Mouse (Mus musculus) neural tube, embryonic 15.5 days (tissue): Measurements from ENCODE around the gene Frmd4b. TPM values are rescaled to one million over a fixed set of nuclear protein-coding genes. Genes with fewer than 3 reads are reported as not detected.

ENCODE experiments used
- ATAC-seq: fragments of 200-750 bp; cut with Nextera tagmentation; 2 replicates; pipeline ENCODE4 v1.8.0; 2017; ENCODE audit warnings: mild to moderate bottlenecking, moderate TSS enrichment, moderate library complexity; ENCODE audit not compliant: low FRiP score
- H3K27ac ChIP-seq: fragments of 300-500 bp; sonication (generic); replicated peaks from 2 replicates; pipeline ENCODE4 v1.5.1; 2015; ENCODE audit warnings: mild to moderate bottlenecking, inconsistent platforms
- H3K27me3 ChIP-seq: fragments of 300-500 bp; sonication (generic); replicated peaks from 2 replicates; pipeline ENCODE4 v1.6.1; 2015; ENCODE audit warnings: inconsistent platforms
- H3K36me3 ChIP-seq: fragments of 300-500 bp; sonication (generic); 2 replicates; pipeline ENCODE4 v1.6.1; 2015; ENCODE audit warnings: inconsistent platforms
- H3K4me1 ChIP-seq: fragments of 300-500 bp; sonication (generic); 2 replicates; pipeline ENCODE4 v1.6.1; 2015; ENCODE audit warnings: inconsistent platforms
- H3K4me2 ChIP-seq: fragments of 300-500 bp; sonication (generic); 2 replicates; pipeline ENCODE4 v1.6.1; 2015; ENCODE audit warnings: inconsistent platforms, mild to moderate bottlenecking, moderate library complexity
- H3K4me3 ChIP-seq: fragments of 300-500 bp; sonication (generic); replicated peaks from 2 replicates; pipeline ENCODE4 v1.5.1; 2015; ENCODE audit warnings: mild to moderate bottlenecking, inconsistent platforms
- H3K9ac ChIP-seq: fragments of 300-500 bp; sonication (generic); replicated peaks from 2 replicates; pipeline ENCODE4 v1.6.1; 2015; ENCODE audit warnings: mild to moderate bottlenecking, inconsistent platforms
- H3K9me3 ChIP-seq: fragments of 300-500 bp; sonication (generic); replicated peaks from 2 replicates; pipeline ENCODE4 v1.6.1; 2016; ENCODE audit warnings: inconsistent platforms
- WGBS: fragments of 180-500 bp; shearing (Covaris S2); methylation state at CpG from one replicate; pipeline ENCODE4 v1.1.7; 2015; ENCODE audit warnings: mixed read lengths; 5-methylcytosine and 5-hydroxymethylcytosine counted together
- polyA plus RNA-seq: library from polyadenylated mRNA; unstranded; fragments of >200 nt; fragmentation: Nextera tagmentation; extraction: Ambion mirVana; gene quantifications from 2 replicates; pipeline ENCODE4 v1.2.1, GENCODE M21; 2015

The Frmd4b gene
- polyA plus RNA-seq, 1 experiment from 2014 or later: 19.8 TPM

- Histone ChIP-seq H3K27ac (no peak overlapping the region; the same call in 1 of the 2 replicates), H3K9me3 (no peaks in the 10 kb centered on the region), H3K9ac (no peak overlapping the region), H3K4me1 (no peaks in the 10 kb centered on the region), H3K4me2 (no peak overlapping the region), H3K4me3 (no peak overlapping the region), H3K36me3 (no peaks in the 10 kb centered on the region), H3K27me3 (no peaks in the 10 kb centered on the region)
- 75% methylated on average over 17 of the region's 17 CpGs for WGBS
- ATAC-seq: no peak
Measured at GRCm38 (mm10) chr6:97463898-97464524, 153.3 kb downstream of the Frmd4b start.

- Histone ChIP-seq H3K36me3 (no peaks in the 10 kb centered on the region), H3K27me3 (no peaks in the 10 kb centered on the region), H3K9ac (no peak overlapping the region), H3K4me3 (no peak overlapping the region), H3K4me2 (no peak overlapping the region), H3K27ac (no peak overlapping the region), H3K9me3 (no peaks in the 10 kb centered on the region), H3K4me1 (peaks cover 8% of the 10 kb centered on the region)
- ATAC-seq: no peak
Measured at GRCm38 (mm10) chr6:97462421-97462820, 154.9 kb downstream of the Frmd4b start.

GRCm38 (mm10) chr6:97459112-97459511 is 158.2 kb downstream of the Frmd4b start:
- H3K36me3 ChIP-seq: no peaks in the 10 kb centered on the region
- WGBS: 65% methylated on average over 7 of the region's 7 CpGs
- H3K4me1 ChIP-seq: peaks cover 13% of the 10 kb centered on the region
- no peaks in the 10 kb centered on the region for H3K27me3 ChIP-seq
- H3K9ac ChIP-seq: no peak overlapping the region
- H3K4me2 ChIP-seq: no peak overlapping the region
- H3K27ac ChIP-seq: no peak overlapping the region
- no peaks in the 10 kb centered on the region for H3K9me3 ChIP-seq
- ATAC-seq: no peak
- H3K4me3 ChIP-seq: no peak overlapping the region

GRCm38 (mm10) chr6:97458358-97458757 is 159.0 kb downstream of the Frmd4b start:
- Histone ChIP-seq H3K9ac (no peak overlapping the region), H3K36me3 (no peaks in the 10 kb centered on the region), H3K27ac (no peak overlapping the region; the same call in 1 of the 2 replicates), H3K4me3 (no peak overlapping the region), H3K9me3 (no peaks in the 10 kb centered on the region), H3K4me1 (peaks cover 13% of the 10 kb centered on the region), H3K4me2 (no peak overlapping the region), H3K27me3 (no peaks in the 10 kb centered on the region)
- no peak for ATAC-seq
- 42% methylated on average over 9 of the region's 9 CpGs for WGBS

GRCm38 (mm10) chr6:97457954-97458353 is 159.4 kb downstream of the Frmd4b start:
- peaks cover 13% of the 10 kb centered on the region for H3K4me1 ChIP-seq
- no peaks in the 10 kb centered on the region for H3K36me3 ChIP-seq
- 0 out of 2 replicates have a peak overlapping the region, but pooled peaks have one; percentile 28 for H3K27ac ChIP-seq
- no peaks in the 10 kb centered on the region for H3K27me3 ChIP-seq
- H3K4me2 ChIP-seq: 0 out of 2 replicates have a peak overlapping the region, but pooled peaks have one; percentile 20
- no peaks in the 10 kb centered on the region for H3K9me3 ChIP-seq
- no peak overlapping the region for H3K9ac ChIP-seq
- no peak overlapping the region for H3K4me3 ChIP-seq
- no peak for ATAC-seq
- 22% methylated on average over 3 of the region's 3 CpGs for WGBS

- Histone ChIP-seq H3K27me3 (no peaks in the 10 kb centered on the region), H3K4me2 (peak overlapping the region; percentile 20), H3K4me1 (peaks cover 13% of the 10 kb centered on the region), H3K27ac (0 out of 2 replicates have a peak overlapping the region, but pooled peaks have one; percentile 28), H3K9me3 (no peaks in the 10 kb centered on the region), H3K4me3 (no peak overlapping the region), H3K36me3 (no peaks in the 10 kb centered on the region), H3K9ac (no peak overlapping the region)
- no peak for ATAC-seq
- WGBS: 65% methylated on average over 2 of the region's 2 CpGs
Measured at GRCm38 (mm10) chr6:97457210-97457609, 160.1 kb downstream of the Frmd4b start.

- no peaks in the 10 kb centered on the region for H3K27me3 ChIP-seq
- no peak overlapping the region for H3K4me2 ChIP-seq
- 93% methylated on average over 5 of the region's 5 CpGs for WGBS
- H3K4me3 ChIP-seq: no peak overlapping the region
- H3K36me3 ChIP-seq: no peaks in the 10 kb centered on the region
- no peaks in the 10 kb centered on the region for H3K9me3 ChIP-seq
- H3K4me1 ChIP-seq: peaks cover 3% of the 10 kb centered on the region; the same call in 1 of the 2 replicates
- H3K9ac ChIP-seq: no peak overlapping the region
- H3K27ac ChIP-seq: no peak overlapping the region
- ATAC-seq: no peak
Measured at GRCm38 (mm10) chr6:97452223-97452622, 165.1 kb downstream of the Frmd4b start.

GRCm38 (mm10) chr6:97449806-97450205 is 167.5 kb downstream of the Frmd4b start:
- Histone ChIP-seq H3K27ac (no peak overlapping the region), H3K4me2 (no peak overlapping the region), H3K36me3 (no peaks in the 10 kb centered on the region), H3K27me3 (no peaks in the 10 kb centered on the region), H3K9ac (no peak overlapping the region), H3K9me3 (no peaks in the 10 kb centered on the region), H3K4me1 (no peaks in the 10 kb centered on the region), H3K4me3 (no peak overlapping the region)
- WGBS: 88% methylated on average over 2 of the region's 2 CpGs
- no peak for ATAC-seq

- H3K4me1 ChIP-seq: peaks cover 9% of the 10 kb centered on the region; the same call in 1 of the 2 replicates
- H3K9ac ChIP-seq: no peak overlapping the region
- ATAC-seq: no peak
- H3K4me2 ChIP-seq: no peak overlapping the region
- no peaks in the 10 kb centered on the region for H3K27me3 ChIP-seq
- 79% methylated on average over 4 of the region's 4 CpGs for WGBS
- no peak overlapping the region for H3K27ac ChIP-seq
- H3K4me3 ChIP-seq: no peak overlapping the region
- no peaks in the 10 kb centered on the region for H3K9me3 ChIP-seq
- no peaks in the 10 kb centered on the region for H3K36me3 ChIP-seq
Measured at GRCm38 (mm10) chr6:97447020-97447419, 170.3 kb downstream of the Frmd4b start.

- no peak for ATAC-seq
- WGBS: 78% methylated on average over 5 of the region's 5 CpGs
Measured at GRCm38 (mm10) chr6:97444145-97444544, 173.2 kb downstream of the Frmd4b start.

GRCm38 (mm10) chr6:97443522-97443921 is 173.8 kb downstream of the Frmd4b start:
- Histone ChIP-seq H3K27ac (no peak overlapping the region), H3K27me3 (no peaks in the 10 kb centered on the region), H3K9me3 (no peaks in the 10 kb centered on the region), H3K4me3 (no peak overlapping the region), H3K9ac (no peak overlapping the region), H3K4me1 (peaks cover 16% of the 10 kb centered on the region; the same call in 1 of the 2 replicates), H3K4me2 (no peak overlapping the region), H3K36me3 (no peaks in the 10 kb centered on the region)
- no peak for ATAC-seq
- 38% methylated on average over 4 of the region's 4 CpGs for WGBS

More at GRCm38 (mm10) chr6:97444145-97444544, 173.2 kb downstream of the Frmd4b start:
- Histone ChIP-seq H3K27ac (no peak overlapping the region), H3K4me2 (no peak overlapping the region), H3K36me3 (no peaks in the 10 kb centered on the region), H3K4me3 (no peak overlapping the region), H3K9me3 (no peaks in the 10 kb centered on the region), H3K4me1 (peaks cover 16% of the 10 kb centered on the region; the same call in 1 of the 2 replicates), H3K9ac (no peak overlapping the region), H3K27me3 (no peaks in the 10 kb centered on the region)

GRCm38 (mm10) chr6:97441357-97441756 is 176.0 kb downstream of the Frmd4b start:
- no peak overlapping the region for H3K4me3 ChIP-seq
- no peak overlapping the region for H3K9ac ChIP-seq
- peaks cover 16% of the 10 kb centered on the region; the same call in 1 of the 2 replicates for H3K4me1 ChIP-seq
- no peaks in the 10 kb centered on the region for H3K36me3 ChIP-seq
- H3K27ac ChIP-seq: no peak overlapping the region
- H3K4me2 ChIP-seq: no peak overlapping the region
- no peaks in the 10 kb centered on the region for H3K9me3 ChIP-seq
- no peak for ATAC-seq
- H3K27me3 ChIP-seq: no peaks in the 10 kb centered on the region
- 52% methylated on average over 7 of the region's 7 CpGs for WGBS
